Mouse (Mus musculus) stomach, adult 2 months (tissue): Measurements from ENCODE around the gene Srsx. TPM values are rescaled to one million over a fixed set of nuclear protein-coding genes. Genes with fewer than 3 reads are reported as not detected.

Experiments
- polyA plus RNA-seq: library from polyadenylated mRNA; depleted of rRNA; stranded (reverse); fragments of >200 nt; gene quantifications from 2 replicates; pipeline ENCODE4 v1.2.3, GENCODE M21; 2012; rRNA removed

Gene Srsx
- polyA plus RNA-seq: not detected in 2 replicates

DNA sequence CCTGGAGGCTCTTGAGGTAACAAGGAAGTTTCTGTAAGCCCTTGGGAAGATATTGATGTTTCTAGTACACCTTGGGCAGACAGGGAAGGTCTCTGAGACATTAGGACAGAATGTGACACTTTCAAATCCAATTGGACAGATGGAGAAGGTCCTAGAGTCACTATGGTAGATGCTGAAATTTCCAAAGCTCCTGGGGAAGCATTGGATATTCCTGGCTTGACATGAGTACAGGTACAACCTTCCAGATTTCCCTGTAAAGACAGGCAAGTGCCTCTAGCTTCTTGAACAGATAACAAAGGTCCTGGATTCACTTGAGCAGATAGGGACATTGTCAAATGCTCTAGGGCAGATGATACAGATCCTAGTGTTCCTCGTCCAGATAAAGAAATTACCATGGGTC, at the start of gene Srsx:
Gene Srsx (minus strand): TSS at position 101 of the 400 bp plus-strand sequence.

DNA sequence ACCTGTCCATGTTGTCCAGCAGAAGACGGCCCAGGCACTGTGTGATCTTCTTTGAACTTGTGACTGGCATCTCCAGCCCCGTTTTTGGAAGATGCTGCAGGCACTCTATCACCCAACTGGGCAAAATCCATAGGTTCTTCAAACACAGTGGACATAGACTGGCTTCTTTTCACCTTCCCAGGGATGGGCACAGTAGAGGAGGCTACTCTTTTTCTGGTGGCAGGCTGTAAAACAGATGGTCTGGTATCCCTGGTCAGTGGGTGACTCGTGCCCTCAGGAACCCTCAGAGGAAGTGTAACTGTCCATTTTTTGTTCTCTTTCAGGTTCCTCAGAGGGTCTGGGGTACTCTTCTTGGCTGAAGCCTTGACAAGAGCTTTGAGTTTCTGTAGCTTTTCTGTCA, 24.5 kb upstream of the Srsx start, which contains the start of gene Gm17577:
Gene Gm17577 (minus strand): TSS at position 101 of the 400 bp plus-strand sequence.

Other genes starting within 250 kb of the Srsx start
- not detected in 2 replicates for gene Gm17521, start 192.8 kb downstream of the Srsx start, polyA plus RNA-seq
- gene Cldn34c1, start 119.0 kb downstream of the Srsx start, polyA plus RNA-seq: 0.41 TPM in 2 replicates
- not detected in 2 replicates for gene Gm17577, start 24.4 kb upstream of the Srsx start, polyA plus RNA-seq